Mouse (Mus musculus) hindbrain, embryonic 11.5 days (tissue): ENCODE data around the gene Wdr59. TPM values are rescaled to one million over a fixed set of nuclear protein-coding genes. Genes with fewer than 3 reads are reported as not detected.

Experiments
- ATAC-seq: fragments of 200-750 bp; cut with Nextera tagmentation; 2 replicates; pipeline ENCODE4 v1.8.0; 2017; ENCODE audit warnings: mild to moderate bottlenecking, moderate TSS enrichment, moderate library complexity; ENCODE audit not compliant: low FRiP score
- DNase-seq: peaks from one replicate; pipeline ENCODE4 v3.0.0-alpha.2; 2015; ENCODE audit warnings: low spot score
- H3K27ac ChIP-seq: fragments of 300-500 bp; sonication (generic); 2 replicates; pipeline ENCODE4 v1.5.1; 2014; ENCODE audit warnings: mild to moderate bottlenecking, low read depth, low read length
- H3K27me3 ChIP-seq: fragments of 300-500 bp; sonication (generic); 2 replicates; pipeline ENCODE4 v1.6.1; 2014; ENCODE audit warnings: mild to moderate bottlenecking, low read length, moderate library complexity, mixed read lengths; ENCODE audit not compliant: control insufficient read depth, insufficient read depth
- H3K36me3 ChIP-seq: fragments of 300-500 bp; sonication (generic); 2 replicates; pipeline ENCODE4 v1.6.1; 2014; ENCODE audit warnings: mild to moderate bottlenecking, low read length, moderate library complexity, mixed read lengths; ENCODE audit not compliant: control insufficient read depth, insufficient read depth
- H3K4me1 ChIP-seq: fragments of 300-500 bp; sonication (generic); replicated peaks from 2 replicates; pipeline ENCODE4 v1.6.1; 2014; ENCODE audit warnings: low read length, mixed read lengths; ENCODE audit not compliant: control insufficient read depth, insufficient read depth
- H3K4me2 ChIP-seq: fragments of 300-500 bp; sonication (generic); replicated peaks from 2 replicates; pipeline ENCODE4 v1.6.1; 2014; ENCODE audit warnings: mild to moderate bottlenecking, low read depth, low read length
- H3K4me3 ChIP-seq: fragments of 300-500 bp; sonication (generic); 2 replicates; pipeline ENCODE4 v1.5.1; 2014; ENCODE audit warnings: low read depth, low read length
- H3K9ac ChIP-seq: fragments of 300-500 bp; sonication (generic); 2 replicates; pipeline ENCODE4 v1.6.1; 2014; ENCODE audit warnings: low read depth, low read length
- H3K9me3 ChIP-seq: fragments of 300-500 bp; sonication (generic); 2 replicates; pipeline ENCODE4 v1.6.1; 2016; ENCODE audit warnings: low read length; ENCODE audit not compliant: control insufficient read depth
- WGBS: fragments of 180-500 bp; shearing (Covaris S2); extraction: QIAGEN DNeasy Blood & Tissue Kit; methylation state at CpG from one replicate; pipeline ENCODE4 v1.1.7; 2014; 5-methylcytosine and 5-hydroxymethylcytosine counted together
- polyA plus RNA-seq: library from polyadenylated mRNA; unstranded; fragments of >200 nt; fragmentation: Nextera tagmentation; extraction: Ambion mirVana; gene quantifications from 2 replicates; pipeline ENCODE4 v1.2.1, GENCODE M21; 2014

The Wdr59 gene
- polyA plus RNA-seq, 1 experiment from 2014 or later: 4.6 TPM

- Histone ChIP-seq H3K4me1 (0 out of 2 replicates have a peak, but pooled peaks cover 2% of the 10 kb centered on the region), H3K9me3 (no peaks in the 10 kb centered on the region), H3K4me2 (no peak overlapping the region), H3K4me3 (no peak overlapping the region), H3K36me3 (no peaks in the 10 kb centered on the region), H3K9ac (no peak overlapping the region), H3K27ac (no peak overlapping the region), H3K27me3 (no peaks in the 10 kb centered on the region)
- DNase-seq (no peak), ATAC-seq (no peak)
- 90% methylated on average over 4 of the region's 4 CpGs for WGBS
Measured at GRCm38 (mm10) chr8:111563687-111564086, 41.8 kb upstream of the Wdr59 start.

- Histone ChIP-seq H3K36me3 (no peaks in the 10 kb centered on the region), H3K4me2 (no peak overlapping the region), H3K9ac (no peak overlapping the region), H3K27me3 (no peaks in the 10 kb centered on the region), H3K27ac (no peak overlapping the region), H3K4me1 (no peaks in the 10 kb centered on the region), H3K9me3 (no peaks in the 10 kb centered on the region), H3K4me3 (no peak overlapping the region)
- 92% methylated on average over 4 of the region's 5 CpGs for WGBS
- DNase-seq (no peak), ATAC-seq (no peak)
Measured at GRCm38 (mm10) chr8:111563075-111563474, 41.2 kb upstream of the Wdr59 start.

- no peak overlapping the region for H3K4me2 ChIP-seq
- 95% methylated on average over 5 of the region's 5 CpGs for WGBS
- no peak for DNase-seq
- no peaks in the 10 kb centered on the region for H3K27me3 ChIP-seq
- no peak overlapping the region for H3K4me3 ChIP-seq
- no peaks in the 10 kb centered on the region for H3K36me3 ChIP-seq
- no peak overlapping the region for H3K27ac ChIP-seq
- H3K9me3 ChIP-seq: no peaks in the 10 kb centered on the region
- ATAC-seq: no peak
- no peak overlapping the region for H3K9ac ChIP-seq
- no peaks in the 10 kb centered on the region for H3K4me1 ChIP-seq
Measured at GRCm38 (mm10) chr8:111562274-111562803, 40.4 kb upstream of the Wdr59 start.

GRCm38 (mm10) chr8:111561824-111562223 lies 39.9 kb upstream of the Wdr59 start:
- ATAC-seq (no peak), DNase-seq (no peak)
- no peaks in the 10 kb centered on the region for H3K36me3 ChIP-seq
- no peaks in the 10 kb centered on the region for H3K4me1 ChIP-seq
- H3K9ac ChIP-seq: no peak overlapping the region
- H3K4me2 ChIP-seq: no peak overlapping the region
- WGBS: 92% methylated on average over 4 of the region's 4 CpGs
- H3K27me3 ChIP-seq: no peaks in the 10 kb centered on the region
- no peak overlapping the region for H3K4me3 ChIP-seq
- H3K27ac ChIP-seq: no peak overlapping the region
- H3K9me3 ChIP-seq: no peaks in the 10 kb centered on the region

- Histone ChIP-seq H3K9ac (no peak overlapping the region), H3K27ac (no peak overlapping the region), H3K4me1 (no peaks in the 10 kb centered on the region; the same call in none of the 2 replicates), H3K36me3 (no peaks in the 10 kb centered on the region), H3K4me3 (no peak overlapping the region), H3K4me2 (no peak overlapping the region), H3K9me3 (no peaks in the 10 kb centered on the region), H3K27me3 (no peaks in the 10 kb centered on the region)
- ATAC-seq (no peak), DNase-seq (no peak)
- WGBS: 85% methylated on average over 8 of the region's 8 CpGs
Measured at GRCm38 (mm10) chr8:111551511-111552130, 29.7 kb upstream of the Wdr59 start.

- Histone ChIP-seq H3K9ac (no peak overlapping the region), H3K9me3 (no peaks in the 10 kb centered on the region), H3K4me2 (no peak overlapping the region), H3K27me3 (no peaks in the 10 kb centered on the region), H3K36me3 (no peaks in the 10 kb centered on the region), H3K27ac (no peak overlapping the region), H3K4me1 (no peaks in the 10 kb centered on the region; the same call in 1 of the 2 replicates), H3K4me3 (no peak overlapping the region)
- ATAC-seq (no peak), DNase-seq (no peak)
- WGBS: 79% methylated on average over 9 of the region's 9 CpGs
Measured at GRCm38 (mm10) chr8:111550002-111550870, 28.3 kb upstream of the Wdr59 start.

GRCm38 (mm10) chr8:111548201-111548600 lies 26.3 kb upstream of the Wdr59 start:
- 90% methylated on average over 6 of the region's 6 CpGs for WGBS
- ATAC-seq: no peak
- H3K9me3 ChIP-seq: no peaks in the 10 kb centered on the region

GRCm38 (mm10) chr8:111547144-111547543 lies 25.3 kb upstream of the Wdr59 start:
- no peak for ATAC-seq
- H3K9me3 ChIP-seq: no peaks in the 10 kb centered on the region
- H3K36me3 ChIP-seq: no peaks in the 10 kb centered on the region
- H3K4me3 ChIP-seq: no peak overlapping the region
- no peak overlapping the region for H3K9ac ChIP-seq
- no peak for DNase-seq
- WGBS: 91% methylated on average over 3 of the region's 3 CpGs
- H3K4me1 ChIP-seq: no peaks in the 10 kb centered on the region
- H3K27me3 ChIP-seq: no peaks in the 10 kb centered on the region
- no peak overlapping the region for H3K4me2 ChIP-seq
- H3K27ac ChIP-seq: no peak overlapping the region

More at GRCm38 (mm10) chr8:111548201-111548600, 26.3 kb upstream of the Wdr59 start:
- Histone ChIP-seq H3K4me1 (no peaks in the 10 kb centered on the region), H3K4me3 (no peak overlapping the region), H3K9ac (no peak overlapping the region), H3K27ac (no peak overlapping the region), H3K4me2 (no peak overlapping the region), H3K36me3 (no peaks in the 10 kb centered on the region), H3K27me3 (no peaks in the 10 kb centered on the region)
- no peak for DNase-seq
